Mouse (Mus musculus) bone marrow, adult 2 months (tissue): Measurements from ENCODE around the gene Ndufs2.

Experiments used
- CTCF ChIP-seq: fragments of 200-500 bp; IDR thresholded peaks from 2 replicates; pipeline ENCODE4 v1.5.1; 2011; ENCODE audit warnings: low read length, control low read depth; ENCODE audit not compliant: control insufficient read depth, insufficient read depth
- POLR2A ChIP-seq: fragments of 200-500 bp; IDR thresholded peaks from 2 replicates; pipeline ENCODE4 v1.6.1; 2011; ENCODE audit warnings: low read depth, mild to moderate bottlenecking, control low read depth, low read length, borderline replicate concordance; ENCODE audit not compliant: control insufficient read depth

DNA sequence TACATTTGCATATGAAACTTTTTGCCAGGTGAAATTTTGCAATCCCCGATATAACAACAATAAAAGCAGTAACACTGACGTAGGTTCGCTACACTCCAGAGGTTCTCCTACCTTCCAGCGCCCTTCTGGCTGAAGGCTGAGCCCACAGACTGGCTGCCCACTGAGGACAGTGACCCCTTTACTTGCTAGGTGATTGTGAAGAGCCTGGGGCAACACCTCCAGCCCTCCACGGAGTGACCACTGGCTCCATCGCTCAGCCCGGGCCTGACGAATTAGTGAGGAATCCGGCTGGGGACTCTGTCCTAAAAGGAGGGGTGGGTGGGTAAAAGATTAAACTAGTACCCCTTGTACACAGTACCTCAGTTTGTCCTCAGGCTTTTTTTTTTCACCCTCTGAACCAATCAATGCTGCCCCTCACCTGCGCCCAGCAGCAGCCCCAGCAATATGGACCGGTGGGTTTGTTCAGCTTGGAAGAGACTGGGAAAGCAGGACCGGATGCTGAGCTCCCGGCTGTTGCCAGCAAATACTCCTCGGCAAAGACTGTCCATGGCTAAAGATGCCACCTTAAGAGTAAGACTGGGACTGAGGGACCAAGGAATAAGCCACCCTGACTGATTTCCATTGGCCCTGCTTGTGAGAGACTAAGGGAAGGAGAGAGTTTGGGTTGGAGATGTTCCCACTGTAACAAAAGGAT, 28.0 kb upstream of the Ndufs2 start:
- TF ChIP-seq POLR2A (no peak), CTCF (no peak)
